20 mouse cellular contexts compared by ENCODE assay signal in the genomic region with DNA sequence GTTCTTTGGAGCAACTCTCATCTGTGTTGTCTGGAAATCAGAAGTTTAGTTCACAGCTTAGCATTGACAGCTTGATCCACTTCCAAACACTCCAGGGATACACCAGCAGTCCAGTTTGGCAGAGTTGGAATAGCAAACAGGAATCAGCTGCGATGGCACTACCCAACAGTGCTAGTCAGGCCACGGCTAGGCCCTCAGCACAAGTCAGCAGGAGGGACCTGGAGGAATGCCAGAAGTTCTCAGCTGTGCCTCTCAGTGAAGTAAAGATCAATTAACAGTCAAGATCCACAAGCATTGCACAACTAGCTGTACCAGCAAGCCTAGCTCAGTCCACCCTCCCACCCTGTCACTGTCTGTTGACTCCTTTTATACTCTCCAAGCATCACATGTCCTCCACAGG. TPM values are rescaled to one million over a fixed set of nuclear protein-coding genes. Genes with fewer than 3 reads are reported as not detected.
A peak's percentile ranks its signal among the peaks of the same experiment; 100 is the strongest.
DNase-seq lines count a peak whose midpoint lies in the region; ATAC-seq lines count a peak whose summit lies in the region.
"Had no signal": no experiment of that assay in that cellular context is flagged by ENCODE, and none has a peak within 500 bp of the region (broad histone marks: within the 10 kb centered on the region; RNA-seq: fewer than 3 reads in every experiment).

No protein-coding gene starts in this region.

- peaks cover 9% of the 10 kb centered on the region for H3K4me1 ChIP-seq in megakaryocyte, embryonic 14.5 days
- H3K4me1 ChIP-seq: stomach, embryonic 15.5 days had no signal

- H3K27me3 ChIP-seq in megakaryocyte, embryonic 14.5 days (replicated peaks) = peaks cover 4% of the 10 kb centered on the region
- H3K27me3 ChIP-seq: stomach, embryonic 15.5 days had no signal

- peak overlapping the region; percentile 59 for H3K4me3 ChIP-seq in megakaryocyte, embryonic 14.5 days (replicated peaks)
- H3K4me3 ChIP-seq: forebrain, embryonic 12.5 days; limb, embryonic 13.5 days; stomach, embryonic 15.5 days had no signal

- H3K9me3 ChIP-seq in megakaryocyte, embryonic 14.5 days = no peaks in the 10 kb centered on the region
- H3K9me3 ChIP-seq: forebrain, embryonic 12.5 days; limb, embryonic 13.5 days; stomach, embryonic 15.5 days had no signal

- DNase-seq in kidney, postnatal 25 days = peak; percentile 9 to 32
- no peak for DNase-seq in kidney, postnatal 4 days
- peak; percentile 54 for DNase-seq in adipocyte (ENCODE audit: low spot score)
- no peak for DNase-seq in heart, postnatal 4 days
- no peak for DNase-seq in natural killer cell, adult 2 months (ENCODE audit: low spot score in 2 of 2)
- DNase-seq: cerebellum, adult 9-11 months; embryo, embryonic 11 days; gastrocnemius, postnatal 36 days; heart, postnatal 10 days; kidney, adult 2 months; kidney, postnatal 14 days; layer of hippocampus, adult 9-11 months; thymus, adult 2 months had no signal

- ATAC-seq in megakaryocyte, adult 5-6 weeks (ENCODE audit: poor library complexity, severe bottlenecking) = no peak
- ATAC-seq: CD4-positive, CD25-positive, alpha-beta regulatory T cell, adult 4 months; midbrain, embryonic 16.5 days had no signal

- H3K36me3 ChIP-seq in megakaryocyte, embryonic 14.5 days (replicated peaks; ENCODE audit: low read length) = no peaks in the 10 kb centered on the region
- H3K36me3 ChIP-seq: forebrain, embryonic 12.5 days; limb, embryonic 13.5 days; stomach, embryonic 15.5 days had no signal

RNA-seq across cellular contexts. Expression of a gene that starts 4.9 kb away (rescaled TPM):
- 0.16 TPM in 1 of 2 replicates, not detected in the other for polyA plus RNA-seq in megakaryocyte, embryonic 14.5 days (2012; ENCODE audit: insufficient read depth, low replicate concordance)
- total RNA-seq in megakaryocyte, adult 5-6 weeks (2015) = 8.7 and 9.9 TPM in 2 replicates
- 7.4 and 8.1 TPM in 2 replicates for total RNA-seq in megakaryocyte, adult 5-6 weeks (2017)
- 1 to 10 TPM; 5.8 TPM for total RNA-seq in heart, postnatal 4 days (2021)

RNA-seq across cellular contexts. Expression of a gene that starts 8.3 kb away (rescaled TPM):
- polyA plus RNA-seq in megakaryocyte, embryonic 14.5 days (2012; ENCODE audit: insufficient read depth, low replicate concordance) = 0.98 TPM in 1 of 2 replicates, not detected in the other
- 20.7 and 21.0 TPM in 2 replicates for total RNA-seq in megakaryocyte, adult 5-6 weeks (2015)
- total RNA-seq in megakaryocyte, adult 5-6 weeks (2017) = 8.9 and 10.6 TPM in 2 replicates
- total RNA-seq in heart, postnatal 4 days (2021) = 1 to 10 TPM; 5.1 to 5.6 TPM

Comparison
In these comparisons a context has a peak if more than half of its experiments do, and no peak if none do; other contexts are left out.
1. DNase-seq: peak in kidney, postnatal 25 days (2 of 2) and adipocyte (single experiment); none in kidney, postnatal 4 days (0 of 2), heart, postnatal 4 days (single experiment) and natural killer cell, adult 2 months (0 of 2).